Mouse (Mus musculus): ENCODE results near the gene BC017158. TPM values are rescaled to one million over a fixed set of nuclear protein-coding genes. Genes with fewer than 3 reads are reported as not detected.

BC017158 gene
- polyA plus RNA-seq, 1 experiment from 2014 or later: 34.7 TPM

- Histone ChIP-seq H3K36me3 (no peaks in the 10 kb centered on the region), H3K9ac (no peak overlapping the region), H3K9me3 (no peaks in the 10 kb centered on the region), H3K27me3 (replicated peaks) (no peaks in the 10 kb centered on the region), H3K4me3 (replicated peaks) (no peak overlapping the region), H3K27ac (peak overlapping the region; percentile 33; the same call in 1 of the 2 replicates), H3K4me1 (peaks cover 3% of the 10 kb centered on the region; the same call in 1 of the 2 replicates), H3K4me2 (no peak overlapping the region)
- WGBS: 0% methylated on average over 5 of the region's 5 CpGs
- peak; percentile 76; the same call in 1 of the 2 replicates for ATAC-seq (ENCODE audit: insufficient read depth, low FRiP score, low read depth)
Observed at GRCm38 (mm10) chr7:128304907-128305306, 6.9 kb upstream of the BC017158 start.

- peak overlapping the region; percentile 33; the same call in 1 of the 2 replicates for H3K27ac ChIP-seq
Observed at GRCm38 (mm10) chr7:128304198-128304597, 6.2 kb upstream of the BC017158 start.

GRCm38 (mm10) chr7:128302151-128302550 lies 4.2 kb upstream of the BC017158 start:
- WGBS: 75% methylated on average over 3 of the region's 3 CpGs
- peaks cover 8% of the 10 kb centered on the region for H3K4me1 ChIP-seq
- H3K27ac ChIP-seq: no peak overlapping the region
- no peak overlapping the region for H3K4me3 ChIP-seq (replicated peaks)
- no peak overlapping the region for H3K9ac ChIP-seq
- H3K36me3 ChIP-seq: no peaks in the 10 kb centered on the region
- H3K9me3 ChIP-seq: no peaks in the 10 kb centered on the region
- H3K4me2 ChIP-seq: no peak overlapping the region
- no peaks in the 10 kb centered on the region for H3K27me3 ChIP-seq (replicated peaks)
- no peak for ATAC-seq (ENCODE audit: insufficient read depth, low FRiP score, low read depth)

More at GRCm38 (mm10) chr7:128304198-128304597, 6.2 kb upstream of the BC017158 start:
- no peaks in the 10 kb centered on the region for H3K9me3 ChIP-seq
- H3K4me3 ChIP-seq (replicated peaks): no peak overlapping the region
- H3K4me1 ChIP-seq: no peaks in the 10 kb centered on the region; the same call in 1 of the 2 replicates
- 47% methylated on average over 6 of the region's 6 CpGs for WGBS
- H3K4me2 ChIP-seq: no peak overlapping the region
- no peaks in the 10 kb centered on the region for H3K27me3 ChIP-seq (replicated peaks)
- ATAC-seq (ENCODE audit: insufficient read depth, low FRiP score, low read depth): peak; percentile 67
- H3K36me3 ChIP-seq: no peaks in the 10 kb centered on the region
- H3K9ac ChIP-seq: no peak overlapping the region

GRCm38 (mm10) chr7:128300952-128301351 lies 3.0 kb upstream of the BC017158 start:
- Histone ChIP-seq H3K4me3 (replicated peaks) (no peak overlapping the region), H3K9ac (no peak overlapping the region), H3K9me3 (no peaks in the 10 kb centered on the region), H3K27ac (no peak overlapping the region), H3K4me1 (peaks cover 15% of the 10 kb centered on the region), H3K36me3 (no peaks in the 10 kb centered on the region), H3K27me3 (replicated peaks) (no peaks in the 10 kb centered on the region), H3K4me2 (no peak overlapping the region)
- 63% methylated on average over 3 of the region's 3 CpGs for WGBS
- no peak for ATAC-seq (ENCODE audit: insufficient read depth, low FRiP score, low read depth)

- WGBS: 66% methylated on average over 8 of the region's 8 CpGs
- Histone ChIP-seq H3K27ac (peak overlapping the region; percentile 86; the same call in 1 of the 2 replicates), H3K9ac (no peak overlapping the region), H3K4me2 (peak overlapping the region; percentile 77), H3K36me3 (no peaks in the 10 kb centered on the region), H3K9me3 (no peaks in the 10 kb centered on the region), H3K27me3 (replicated peaks) (no peaks in the 10 kb centered on the region), H3K4me1 (peaks cover 15% of the 10 kb centered on the region), H3K4me3 (replicated peaks) (peak overlapping the region; percentile 75)
- ATAC-seq (ENCODE audit: insufficient read depth, low FRiP score, low read depth): no peak
Observed at GRCm38 (mm10) chr7:128298481-128299342, 742 bp upstream of the BC017158 start.

GRCm38 (mm10) chr7:128297291-128297616 lies 716 bp downstream of the BC017158 start:
- no peak for ATAC-seq (ENCODE audit: insufficient read depth, low FRiP score, low read depth)
- no peaks in the 10 kb centered on the region for H3K36me3 ChIP-seq
- H3K27me3 ChIP-seq (replicated peaks): no peaks in the 10 kb centered on the region
- H3K27ac ChIP-seq: peak overlapping the region; percentile 86
- no peaks in the 10 kb centered on the region for H3K9me3 ChIP-seq
- H3K9ac ChIP-seq: peak overlapping the region; percentile 85
- H3K4me1 ChIP-seq: peaks cover 15% of the 10 kb centered on the region
- peak overlapping the region; percentile 77 for H3K4me2 ChIP-seq
- peak overlapping the region; percentile 75 for H3K4me3 ChIP-seq (replicated peaks)
- 29% methylated on average over 10 of the region's 10 CpGs for WGBS

GRCm38 (mm10) chr7:128296514-128296913 lies 1.5 kb downstream of the BC017158 start:
- peak overlapping the region; percentile 77; the same call in 1 of the 2 replicates for H3K4me2 ChIP-seq
- H3K4me3 ChIP-seq (replicated peaks): no peak overlapping the region
- H3K27ac ChIP-seq: no peak overlapping the region
- H3K9ac ChIP-seq: no peak overlapping the region
- H3K36me3 ChIP-seq: 0 out of 2 replicates have a peak, but pooled peaks cover under 1% of the 10 kb centered on the region
- peaks cover 15% of the 10 kb centered on the region for H3K4me1 ChIP-seq
- H3K27me3 ChIP-seq (replicated peaks): no peaks in the 10 kb centered on the region
- H3K9me3 ChIP-seq: no peaks in the 10 kb centered on the region
- WGBS: 68% methylated on average over 3 of the region's 3 CpGs
- no peak for ATAC-seq (ENCODE audit: insufficient read depth, low FRiP score, low read depth)

GRCm38 (mm10) chr7:128294785-128295184 lies 3.2 kb downstream of the BC017158 start:
- no peak overlapping the region for H3K27ac ChIP-seq
- ATAC-seq (ENCODE audit: insufficient read depth, low FRiP score, low read depth): no peak
- no peaks in the 10 kb centered on the region for H3K9me3 ChIP-seq
- H3K4me1 ChIP-seq: peaks cover 15% of the 10 kb centered on the region
- H3K36me3 ChIP-seq: 0 out of 2 replicates have a peak, but pooled peaks cover 6% of the 10 kb centered on the region
- H3K4me2 ChIP-seq: no peak overlapping the region
- WGBS: 86% methylated on average over 10 of the region's 10 CpGs
- no peak overlapping the region for H3K9ac ChIP-seq
- no peak overlapping the region for H3K4me3 ChIP-seq (replicated peaks)
- H3K27me3 ChIP-seq (replicated peaks): no peaks in the 10 kb centered on the region

- Histone ChIP-seq H3K4me3 (replicated peaks) (no peak overlapping the region), H3K27me3 (replicated peaks) (no peaks in the 10 kb centered on the region), H3K9ac (no peak overlapping the region), H3K36me3 (peaks cover 18% of the 10 kb centered on the region; the same call in 1 of the 2 replicates), H3K9me3 (no peaks in the 10 kb centered on the region), H3K4me1 (peaks cover 7% of the 10 kb centered on the region; the same call in 1 of the 2 replicates), H3K4me2 (0 out of 2 replicates have a peak overlapping the region, but pooled peaks have one; percentile 8), H3K27ac (peak overlapping the region; percentile 69)
- ATAC-seq (ENCODE audit: insufficient read depth, low FRiP score, low read depth): peak; percentile 95
- 22% methylated on average over 9 of the region's 9 CpGs for WGBS
Observed at GRCm38 (mm10) chr7:128288923-128289544, 8.9 kb downstream of the BC017158 start.

- H3K4me1 ChIP-seq: peaks cover 7% of the 10 kb centered on the region; the same call in 1 of the 2 replicates
- 89% methylated on average over 8 of the region's 8 CpGs for WGBS
- peaks cover 20% of the 10 kb centered on the region for H3K36me3 ChIP-seq
- no peak for ATAC-seq (ENCODE audit: insufficient read depth, low FRiP score, low read depth)
- no peak overlapping the region for H3K27ac ChIP-seq
- no peaks in the 10 kb centered on the region for H3K27me3 ChIP-seq (replicated peaks)
- no peak overlapping the region for H3K9ac ChIP-seq
- no peaks in the 10 kb centered on the region for H3K9me3 ChIP-seq
- no peak overlapping the region for H3K4me2 ChIP-seq
- no peak overlapping the region for H3K4me3 ChIP-seq (replicated peaks)
Observed at GRCm38 (mm10) chr7:128285060-128285459, 12.9 kb downstream of the BC017158 start.

GRCm38 (mm10) chr7:128284047-128284446 lies 13.9 kb downstream of the BC017158 start:
- ATAC-seq (ENCODE audit: insufficient read depth, low FRiP score, low read depth): no peak
- WGBS: 57% methylated on average over 5 of the region's 5 CpGs
- Histone ChIP-seq H3K36me3 (peaks cover 27% of the 10 kb centered on the region), H3K9ac (no peak overlapping the region), H3K9me3 (no peaks in the 10 kb centered on the region), H3K4me3 (replicated peaks) (no peak overlapping the region), H3K27ac (no peak overlapping the region), H3K27me3 (replicated peaks) (no peaks in the 10 kb centered on the region), H3K4me2 (no peak overlapping the region), H3K4me1 (peaks cover 7% of the 10 kb centered on the region; the same call in 1 of the 2 replicates)

Measured in stomach, embryonic 15.5 days (tissue).